Mouse (Mus musculus): Measurements from ENCODE around the gene Dner. TPM values are rescaled to one million over a fixed set of nuclear protein-coding genes. Genes with fewer than 3 reads are reported as not detected.

The Dner gene
- polyA plus RNA-seq, 1 experiment from 2014 or later, result 1.1 TPM

GRCm38 (mm10) chr1:84414464-84414863 is 281.6 kb downstream of the Dner start:
- ATAC-seq (ENCODE audit: low FRiP score, low TSS enrichment), result no peak
- Histone ChIP-seq H3K4me2 (replicated peaks; ENCODE audit: low read depth, low read length) (no peak overlapping the region), H3K27ac (ENCODE audit: low read depth, low read length) (no peak overlapping the region), H3K27me3 (ENCODE audit: control insufficient read depth, insufficient read depth, low read length) (no peaks in the 10 kb centered on the region), H3K4me1 (ENCODE audit: control insufficient read depth, insufficient read depth, low read length) (no peaks in the 10 kb centered on the region), H3K9ac (ENCODE audit: low read depth, low read length) (no peak overlapping the region), H3K36me3 (ENCODE audit: control insufficient read depth, insufficient read depth, low read length) (no peaks in the 10 kb centered on the region), H3K9me3 (ENCODE audit: control insufficient read depth, low read length) (no peaks in the 10 kb centered on the region), H3K4me3 (ENCODE audit: low read length) (no peak overlapping the region)
- 93% methylated on average over 3 of the region's 3 CpGs for WGBS

GRCm38 (mm10) chr1:84409514-84409913 is 286.5 kb downstream of the Dner start:
- 83% methylated on average over 2 of the region's 2 CpGs for WGBS
- Histone ChIP-seq H3K27me3 (ENCODE audit: control insufficient read depth, insufficient read depth, low read length) (no peaks in the 10 kb centered on the region), H3K4me3 (ENCODE audit: low read length) (no peak overlapping the region), H3K36me3 (ENCODE audit: control insufficient read depth, insufficient read depth, low read length) (no peaks in the 10 kb centered on the region), H3K27ac (ENCODE audit: low read depth, low read length) (no peak overlapping the region), H3K9ac (ENCODE audit: low read depth, low read length) (no peak overlapping the region), H3K9me3 (ENCODE audit: control insufficient read depth, low read length) (no peaks in the 10 kb centered on the region), H3K4me2 (replicated peaks; ENCODE audit: low read depth, low read length) (no peak overlapping the region), H3K4me1 (ENCODE audit: control insufficient read depth, insufficient read depth, low read length) (no peaks in the 10 kb centered on the region)
- no peak for ATAC-seq (ENCODE audit: low FRiP score, low TSS enrichment)

GRCm38 (mm10) chr1:84408873-84409272 is 287.1 kb downstream of the Dner start:
- Histone ChIP-seq H3K4me3 (ENCODE audit: low read length) (no peak overlapping the region), H3K9ac (ENCODE audit: low read depth, low read length) (no peak overlapping the region), H3K4me1 (ENCODE audit: control insufficient read depth, insufficient read depth, low read length) (no peaks in the 10 kb centered on the region), H3K27ac (ENCODE audit: low read depth, low read length) (no peak overlapping the region), H3K4me2 (replicated peaks; ENCODE audit: low read depth, low read length) (no peak overlapping the region), H3K9me3 (ENCODE audit: control insufficient read depth, low read length) (no peaks in the 10 kb centered on the region), H3K27me3 (ENCODE audit: control insufficient read depth, insufficient read depth, low read length) (no peaks in the 10 kb centered on the region), H3K36me3 (ENCODE audit: control insufficient read depth, insufficient read depth, low read length) (no peaks in the 10 kb centered on the region)
- ATAC-seq (ENCODE audit: low FRiP score, low TSS enrichment), result no peak
- WGBS, result 86% methylated on average over 2 of the region's 2 CpGs

- 72% methylated on average over 4 of the region's 4 CpGs for WGBS
- H3K9me3 ChIP-seq (ENCODE audit: control insufficient read depth, low read length), result no peaks in the 10 kb centered on the region
- no peak for ATAC-seq (ENCODE audit: low FRiP score, low TSS enrichment)
Measured at GRCm38 (mm10) chr1:84406891-84407290, 289.1 kb downstream of the Dner start.

GRCm38 (mm10) chr1:84405551-84406290 is 290.3 kb downstream of the Dner start:
- Histone ChIP-seq H3K9ac (ENCODE audit: low read depth, low read length) (no peak overlapping the region), H3K27ac (ENCODE audit: low read depth, low read length) (no peak overlapping the region), H3K4me1 (ENCODE audit: control insufficient read depth, insufficient read depth, low read length) (no peaks in the 10 kb centered on the region), H3K27me3 (ENCODE audit: control insufficient read depth, insufficient read depth, low read length) (no peaks in the 10 kb centered on the region), H3K4me2 (replicated peaks; ENCODE audit: low read depth, low read length) (no peak overlapping the region), H3K9me3 (ENCODE audit: control insufficient read depth, low read length) (no peaks in the 10 kb centered on the region), H3K36me3 (ENCODE audit: control insufficient read depth, insufficient read depth, low read length) (no peaks in the 10 kb centered on the region), H3K4me3 (ENCODE audit: low read length) (no peak overlapping the region)
- WGBS, result 83% methylated on average over 5 of the region's 5 CpGs
- no peak for ATAC-seq (ENCODE audit: low FRiP score, low TSS enrichment)

More at GRCm38 (mm10) chr1:84406891-84407290, 289.1 kb downstream of the Dner start:
- H3K27me3 ChIP-seq (ENCODE audit: control insufficient read depth, insufficient read depth, low read length), result no peaks in the 10 kb centered on the region
- H3K36me3 ChIP-seq (ENCODE audit: control insufficient read depth, insufficient read depth, low read length), result no peaks in the 10 kb centered on the region
- H3K4me2 ChIP-seq (replicated peaks; ENCODE audit: low read depth, low read length), result no peak overlapping the region
- no peak overlapping the region for H3K9ac ChIP-seq (ENCODE audit: low read depth, low read length)
- H3K4me3 ChIP-seq (ENCODE audit: low read length), result no peak overlapping the region
- H3K4me1 ChIP-seq (ENCODE audit: control insufficient read depth, insufficient read depth, low read length), result no peaks in the 10 kb centered on the region
- H3K27ac ChIP-seq (ENCODE audit: low read depth, low read length), result no peak overlapping the region

- Histone ChIP-seq H3K4me2 (replicated peaks; ENCODE audit: low read depth, low read length) (no peak overlapping the region), H3K36me3 (ENCODE audit: control insufficient read depth, insufficient read depth, low read length) (no peaks in the 10 kb centered on the region), H3K9ac (ENCODE audit: low read depth, low read length) (no peak overlapping the region), H3K4me1 (ENCODE audit: control insufficient read depth, insufficient read depth, low read length) (no peaks in the 10 kb centered on the region), H3K4me3 (ENCODE audit: low read length) (no peak overlapping the region), H3K27ac (ENCODE audit: low read depth, low read length) (no peak overlapping the region), H3K27me3 (ENCODE audit: control insufficient read depth, insufficient read depth, low read length) (no peaks in the 10 kb centered on the region), H3K9me3 (ENCODE audit: control insufficient read depth, low read length) (no peaks in the 10 kb centered on the region)
- ATAC-seq (ENCODE audit: low FRiP score, low TSS enrichment), result no peak
- WGBS, result 61% methylated on average over 12 of the region's 12 CpGs
Measured at GRCm38 (mm10) chr1:84404880-84405279, 291.1 kb downstream of the Dner start.

GRCm38 (mm10) chr1:84402154-84402553 is 293.9 kb downstream of the Dner start:
- no peaks in the 10 kb centered on the region for H3K36me3 ChIP-seq (ENCODE audit: control insufficient read depth, insufficient read depth, low read length)
- no peak overlapping the region for H3K4me3 ChIP-seq (ENCODE audit: low read length)
- 49% methylated on average over 1 of the region's 1 CpGs for WGBS
- no peak for ATAC-seq (ENCODE audit: low FRiP score, low TSS enrichment)
- H3K9me3 ChIP-seq (ENCODE audit: control insufficient read depth, low read length), result no peaks in the 10 kb centered on the region
- H3K27me3 ChIP-seq (ENCODE audit: control insufficient read depth, insufficient read depth, low read length), result no peaks in the 10 kb centered on the region
- H3K9ac ChIP-seq (ENCODE audit: low read depth, low read length), result no peak overlapping the region
- H3K4me1 ChIP-seq (ENCODE audit: control insufficient read depth, insufficient read depth, low read length), result no peaks in the 10 kb centered on the region
- no peak overlapping the region for H3K27ac ChIP-seq (ENCODE audit: low read depth, low read length)
- no peak overlapping the region for H3K4me2 ChIP-seq (replicated peaks; ENCODE audit: low read depth, low read length)

- Histone ChIP-seq H3K36me3 (ENCODE audit: control insufficient read depth, insufficient read depth, low read length) (no peaks in the 10 kb centered on the region), H3K4me3 (ENCODE audit: low read length) (no peak overlapping the region), H3K4me1 (ENCODE audit: control insufficient read depth, insufficient read depth, low read length) (no peaks in the 10 kb centered on the region), H3K9ac (ENCODE audit: low read depth, low read length) (no peak overlapping the region), H3K27ac (ENCODE audit: low read depth, low read length) (no peak overlapping the region), H3K27me3 (ENCODE audit: control insufficient read depth, insufficient read depth, low read length) (no peaks in the 10 kb centered on the region), H3K9me3 (ENCODE audit: control insufficient read depth, low read length) (no peaks in the 10 kb centered on the region), H3K4me2 (replicated peaks; ENCODE audit: low read depth, low read length) (no peak overlapping the region)
- no peak for ATAC-seq (ENCODE audit: low FRiP score, low TSS enrichment)
- WGBS, result 76% methylated on average over 3 of the region's 3 CpGs
Measured at GRCm38 (mm10) chr1:84399671-84400070, 296.4 kb downstream of the Dner start.

- Histone ChIP-seq H3K9me3 (ENCODE audit: control insufficient read depth, low read length) (no peaks in the 10 kb centered on the region), H3K4me3 (ENCODE audit: low read length) (no peak overlapping the region), H3K27ac (ENCODE audit: low read depth, low read length) (no peak overlapping the region), H3K36me3 (ENCODE audit: control insufficient read depth, insufficient read depth, low read length) (no peaks in the 10 kb centered on the region), H3K27me3 (ENCODE audit: control insufficient read depth, insufficient read depth, low read length) (no peaks in the 10 kb centered on the region), H3K9ac (ENCODE audit: low read depth, low read length) (no peak overlapping the region), H3K4me1 (ENCODE audit: control insufficient read depth, insufficient read depth, low read length) (no peaks in the 10 kb centered on the region), H3K4me2 (replicated peaks; ENCODE audit: low read depth, low read length) (no peak overlapping the region)
- 82% methylated on average over 4 of the region's 4 CpGs for WGBS
- ATAC-seq (ENCODE audit: low FRiP score, low TSS enrichment), result no peak
Measured at GRCm38 (mm10) chr1:84399118-84399517, 296.9 kb downstream of the Dner start.
